Mouse (Mus musculus) MEL (cell line): ENCODE measurements around the gene Whamm. TPM values are rescaled to one million over a fixed set of nuclear protein-coding genes. Genes with fewer than 3 reads are reported as not detected.

ENCODE experiments used
- DNase-seq: peaks from one replicate; pipeline ENCODE4 v3.0.0; 2011; ENCODE audit warnings: low read depth, low spot score
- H3K27ac ChIP-seq: 2 replicates; pipeline ENCODE4 v1.5.1; 2012; ENCODE audit warnings: low read depth, mild to moderate bottlenecking, control low read depth, low read length, moderate library complexity; ENCODE audit not compliant: control insufficient read depth
- H3K27me3 ChIP-seq, 2 experiments: fragments of 150-350 bp in 1 of 2; sonication (generic) in 1 of 2; 2 replicates each; pipeline ENCODE4 v1.6.1; 2012; ENCODE audit warnings: low read length in 2 of 2, mild to moderate bottlenecking in 2 of 2, improper control_type of control experiment in 1 of 2, moderate library complexity in 1 of 2; ENCODE audit not compliant: insufficient read depth in 2 of 2, control insufficient read depth in 1 of 2
- H3K36me3 ChIP-seq, 2 experiments: 2 replicates each; pipeline ENCODE4 v1.6.1; 2012 to 2014; ENCODE audit warnings: low read length in 2 of 2, improper control_type of control experiment in 1 of 2, inconsistent platforms in 1 of 2, mild to moderate bottlenecking in 1 of 2; ENCODE audit not compliant: insufficient read depth in 2 of 2, control insufficient read depth in 1 of 2
- H3K4me1 ChIP-seq, 2 experiments: fragments of 150-350 bp in 1 of 2; sonication (generic) in 1 of 2; 2 replicates each; pipeline ENCODE4 v1.6.1; 2012; ENCODE audit warnings: low read length in 2 of 2, improper control_type of control experiment in 1 of 2, mild to moderate bottlenecking in 1 of 2; ENCODE audit not compliant: insufficient read depth in 2 of 2, control insufficient read depth in 1 of 2
- H3K4me3 ChIP-seq, 2 experiments: fragments of 150-350 bp in 1 of 2; sonication (generic) in 1 of 2; 2 replicates each; pipeline ENCODE4 v1.5.1; 2012; ENCODE audit warnings: low read depth in 2 of 2, low read length in 2 of 2, mild to moderate bottlenecking in 2 of 2, moderate library complexity in 2 of 2, control low read depth in 1 of 2, improper control_type of control experiment in 1 of 2; ENCODE audit not compliant: control insufficient read depth in 1 of 2, insufficient read depth in 1 of 2
- H3K79me2 ChIP-seq: 2 replicates; pipeline ENCODE4 v1.6.1; 2012; ENCODE audit warnings: mild to moderate bottlenecking, low read length, moderate library complexity; ENCODE audit not compliant: control insufficient read depth, poor library complexity, insufficient read depth
- H3K9ac ChIP-seq: 2 replicates; pipeline ENCODE4 v1.6.1; 2012; ENCODE audit warnings: low read depth, mild to moderate bottlenecking, control low read depth, low read length, moderate library complexity; ENCODE audit not compliant: control insufficient read depth, poor library complexity, severe bottlenecking
- H3K9me3 ChIP-seq: fragments of 150-350 bp; sonication (generic); replicated peaks from 2 replicates; pipeline ENCODE4 v1.6.1; 2012; ENCODE audit warnings: mild to moderate bottlenecking, low read length, improper control_type of control experiment, moderate library complexity; ENCODE audit not compliant: insufficient read depth
- BHLHE40 ChIP-seq: IDR thresholded peaks from 2 replicates; pipeline ENCODE4 v1.6.1; 2012; ENCODE audit warnings: low read depth, mild to moderate bottlenecking, inconsistent platforms, low read length, improper control_type of control experiment, borderline replicate concordance
- CHD2 ChIP-seq: IDR thresholded peaks from 2 replicates; pipeline ENCODE4 v1.6.1; 2011; ENCODE audit warnings: low read length, improper control_type of control experiment
- CTCF ChIP-seq, 3 experiments: IDR thresholded peaks in 2 of 3; conservative IDR thresholded peaks in 1 of 3; 2 replicates each; pipeline ENCODE4 v1.5.1; 2011 to 2012; ENCODE audit warnings: low read length in 3 of 3, low read depth in 2 of 3, mild to moderate bottlenecking in 2 of 3, improper control_type of control experiment in 1 of 3, inconsistent platforms in 1 of 3, mixed read lengths in 1 of 3, moderate library complexity in 1 of 3; ENCODE audit not compliant: control insufficient read depth in 1 of 3, insufficient read depth in 1 of 3, poor library complexity in 1 of 3, severe bottlenecking in 1 of 3
- E2F4 ChIP-seq: IDR thresholded peaks from 2 replicates; pipeline ENCODE4 v1.6.1; 2011; ENCODE audit warnings: low read depth, low read length, improper control_type of control experiment, borderline replicate concordance
- ELF1 ChIP-seq: IDR thresholded peaks from 2 replicates; pipeline ENCODE4 v1.6.1; 2014; ENCODE audit warnings: low read depth, mild to moderate bottlenecking, inconsistent platforms, low read length, improper control_type of control experiment, moderate library complexity
- ETS1 ChIP-seq: IDR thresholded peaks from 2 replicates; pipeline ENCODE4 v1.6.1; 2012; ENCODE audit warnings: low read depth, mild to moderate bottlenecking, inconsistent platforms, low read length, improper control_type of control experiment, moderate library complexity
- HCFC1 ChIP-seq: IDR thresholded peaks from 2 replicates; pipeline ENCODE4 v1.6.1; 2012; ENCODE audit warnings: low read depth, mild to moderate bottlenecking, inconsistent platforms, low read length, improper control_type of control experiment, moderate library complexity
- MXI1 ChIP-seq: IDR thresholded peaks from 2 replicates; pipeline ENCODE4 v1.6.1; 2011; ENCODE audit warnings: mild to moderate bottlenecking, low read depth, low read length, improper control_type of control experiment
- MYB ChIP-seq: IDR thresholded peaks from 2 replicates; pipeline ENCODE4 v1.6.1; 2011; ENCODE audit warnings: mild to moderate bottlenecking, low read depth, low read length, improper control_type of control experiment
- MYC ChIP-seq: IDR thresholded peaks from 2 replicates; pipeline ENCODE4 v1.6.1; 2011; ENCODE audit warnings: low read depth, mild to moderate bottlenecking, low read length, improper control_type of control experiment, moderate library complexity
- NELFE ChIP-seq: IDR thresholded peaks from 2 replicates; pipeline ENCODE4 v1.6.1; 2011; ENCODE audit warnings: low read depth, low read length, improper control_type of control experiment
- POLR2A ChIP-seq, 2 experiments: IDR thresholded peaks; 2 replicates each; pipeline ENCODE4 v1.6.1; 2011 to 2012; ENCODE audit warnings: low read length in 2 of 2, mild to moderate bottlenecking in 2 of 2, control low read depth in 1 of 2, improper control_type of control experiment in 1 of 2, low read depth in 1 of 2, moderate library complexity in 1 of 2; ENCODE audit not compliant: control insufficient read depth in 1 of 2, insufficient read depth in 1 of 2, poor library complexity in 1 of 2
- POLR2AphosphoS2 ChIP-seq: IDR thresholded peaks from 2 replicates; pipeline ENCODE4 v1.6.1; 2011; ENCODE audit warnings: low read length, improper control_type of control experiment
- POLR2AphosphoS5 ChIP-seq: IDR thresholded peaks from 2 replicates; pipeline ENCODE4 v1.6.1; 2012; ENCODE audit warnings: low read depth, borderline replicate concordance, mild to moderate bottlenecking, inconsistent platforms, low read length, moderate library complexity, mixed read lengths
- RAD21 ChIP-seq: IDR thresholded peaks from 2 replicates; pipeline ENCODE4 v1.6.1; 2011; ENCODE audit warnings: mild to moderate bottlenecking, low read depth, low read length, improper control_type of control experiment
- SIN3A ChIP-seq: IDR thresholded peaks from 2 replicates; pipeline ENCODE4 v1.6.1; 2012; ENCODE audit warnings: low read length, improper control_type of control experiment, inconsistent platforms
- TBP ChIP-seq: IDR thresholded peaks from 2 replicates; pipeline ENCODE4 v1.8.0; 2011; ENCODE audit warnings: low read depth, low read length, improper control_type of control experiment
- TCF12 ChIP-seq: IDR thresholded peaks from 2 replicates; pipeline ENCODE4 v1.6.1; 2014; ENCODE audit warnings: low read depth, mild to moderate bottlenecking, inconsistent platforms, low read length, improper control_type of control experiment, moderate library complexity
- UBTF ChIP-seq: IDR thresholded peaks from 2 replicates; pipeline ENCODE4 v1.6.1; 2012; ENCODE audit warnings: low read depth, mild to moderate bottlenecking, inconsistent platforms, low read length, improper control_type of control experiment, moderate library complexity, borderline replicate concordance; ENCODE audit not compliant: insufficient read depth
- USF2 ChIP-seq, 2 experiments: IDR thresholded peaks; 2 replicates each; pipeline ENCODE4 v1.6.1; 2011 to 2012; ENCODE audit warnings: improper control_type of control experiment in 2 of 2, low read length in 2 of 2, borderline replicate concordance in 1 of 2, inconsistent platforms in 1 of 2, low read depth in 1 of 2, mild to moderate bottlenecking in 1 of 2; ENCODE audit not compliant: insufficient read depth in 1 of 2
- ZMIZ1 ChIP-seq: IDR thresholded peaks from 2 replicates; pipeline ENCODE4 v1.6.1; 2012; ENCODE audit warnings: low read depth, mild to moderate bottlenecking, inconsistent platforms, low read length, improper control_type of control experiment, moderate library complexity
- ZNF384 ChIP-seq: IDR thresholded peaks from 2 replicates; pipeline ENCODE4 v1.6.1; 2012; ENCODE audit warnings: low read depth, mild to moderate bottlenecking, inconsistent platforms, low read length, improper control_type of control experiment
- polyA plus RNA-seq, 2 experiments: library from polyadenylated mRNA; stranded (reverse) in 1 of 2; unstranded in 1 of 2; fragments of >175 nt in 1 of 2; fragments of >200 nt in 1 of 2; gene quantifications; 2 replicates each; pipeline versions ENCODE4 v1.2.1 to v1.2.4; 2012; ENCODE audit warnings: low replicate concordance in 2 of 2, low read depth in 1 of 2; ENCODE audit not compliant: insufficient read length in 2 of 2, insufficient read depth in 1 of 2, missing spikeins in 1 of 2
- total RNA-seq: library from RNA; depleted of rRNA; stranded (reverse); fragments of 300-350 nt; gene quantifications from 2 replicates; pipeline ENCODE4 v1.2.3, GENCODE M21; 2012; rRNA removed

Gene Whamm
- total RNA-seq (9.4 and 11.1 TPM in 2 replicates), polyA plus RNA-seq (10 to 100 TPM in 1 of 2 experiments, not detected in 1; 22.9 TPM)

- TF ChIP-seq RAD21 = no peak
- peak; percentile 84 for TF ChIP-seq NELFE
- TF ChIP-seq TCF12 = peak; percentile 48
- peak; percentile 74 for TF ChIP-seq POLR2AphosphoS2
- peak; percentile 92 to 96 for TF ChIP-seq POLR2A (IDR thresholded peaks at IDR 0.05; ENCODE audit: control insufficient read depth in 1 of 2, insufficient read depth in 1 of 2, low read depth in 1 of 2, low read length in 2 of 2, poor library complexity in 1 of 2)
- no peak for TF ChIP-seq MYC
- TF ChIP-seq UBTF = peak; percentile 85; the same call in 1 of the 2 replicates
- peak; percentile 63; the same call in 1 of the 2 replicates for TF ChIP-seq ELF1
- no peak for TF ChIP-seq USF2 (IDR thresholded peaks at IDR 0.05; ENCODE audit: borderline replicate concordance in 1 of 2, insufficient read depth in 1 of 2, low read depth in 1 of 2, low read length in 2 of 2)
- no peak for TF ChIP-seq ETS1
- no peak for TF ChIP-seq ZNF384
- no peak for TF ChIP-seq CHD2
- TF ChIP-seq E2F4 = no peak
- peak; percentile 58; the same call in 1 of the 2 replicates for TF ChIP-seq ZMIZ1
- no peak for TF ChIP-seq POLR2AphosphoS5
- TF ChIP-seq HCFC1 = peak; percentile 68
- peak in 1 of 3 experiments; percentile 28; a peak in 2 of 6 replicates for TF ChIP-seq CTCF (IDR thresholded peaks at IDR 0.05 in 2 of 3, conservative IDR thresholded peaks at IDR 0.05 in 1 of 3; ENCODE audit: control insufficient read depth in 1 of 3, insufficient read depth in 1 of 3, low read depth in 2 of 3, low read length in 3 of 3, poor library complexity in 1 of 3, severe bottlenecking in 1 of 3)
- TF ChIP-seq TBP = peak; percentile 90
- TF ChIP-seq SIN3A = peak; percentile 64
- no peak for TF ChIP-seq MYB
- peak; percentile 78 for TF ChIP-seq MXI1
- no peak for TF ChIP-seq BHLHE40
- TF ChIP-seq, all 39 proteins: peak for 12
- no peaks in the 10 kb centered on the region for H3K9me3 ChIP-seq
- peaks cover 6 to 10% of the 10 kb centered on the region in 2 experiments for H3K36me3 ChIP-seq
- H3K4me1 ChIP-seq = peaks cover 8 to 17% of the 10 kb centered on the region in 2 experiments
- peak; percentile 97 for DNase-seq
- H3K9ac ChIP-seq = peak within 1 kb of the TSS; percentile 99
- no peaks in the 10 kb centered on the region for H3K27me3 ChIP-seq
- H3K27ac ChIP-seq = peak within 1 kb of the TSS; percentile 86
- peak within 1 kb of the TSS; percentile 99 to 100 for H3K4me3 ChIP-seq
- H3K79me2 ChIP-seq = peaks cover 28% of the 10 kb centered on the region
Measured at GRCm38 (mm10) chr7:81571108-81571940, at the start of gene Whamm. Gene Whamm, plus strand, starts transcription at chr7:81571266.
